Mouse (Mus musculus): ENCODE data around the gene Ift122. TPM values are rescaled to one million over a fixed set of nuclear protein-coding genes. Genes with fewer than 3 reads are reported as not detected.

Gene Ift122
- total RNA-seq, 2 experiments from 2014 or later = 13.2 to 18.6 TPM

GRCm38 (mm10) chr6:115884018-115884417, 30.7 kb downstream of the Ift122 start:
- DNase-seq = no peak
- intact Hi-C loops (cut with DNase I) = loop anchor here (2.0 kb wide), 1 partner anchor 27 kb away; no protein-coding TSS in a partner anchor

DNA sequence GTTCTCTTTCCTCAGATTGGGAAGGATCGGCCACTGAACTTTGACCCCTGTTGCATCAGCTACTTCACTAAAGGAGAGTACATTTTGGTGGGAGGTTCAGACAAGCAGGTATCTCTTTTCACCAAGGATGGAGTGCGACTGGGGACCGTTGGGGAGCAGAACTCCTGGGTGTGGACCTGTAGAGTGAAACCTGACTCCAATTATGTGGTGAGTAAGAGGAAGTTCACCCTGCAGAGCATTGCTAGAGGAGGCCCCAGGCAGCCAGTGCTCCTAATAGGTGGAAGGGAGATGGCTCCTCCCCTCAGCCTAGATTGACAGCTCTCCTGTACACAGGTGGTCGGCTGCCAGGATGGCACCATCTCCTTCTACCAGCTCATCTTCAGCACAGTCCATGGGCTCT, 33.6 kb downstream of the Ift122 start:
- intact Hi-C loops (cut with DNase I) = no loop called here

DNA sequence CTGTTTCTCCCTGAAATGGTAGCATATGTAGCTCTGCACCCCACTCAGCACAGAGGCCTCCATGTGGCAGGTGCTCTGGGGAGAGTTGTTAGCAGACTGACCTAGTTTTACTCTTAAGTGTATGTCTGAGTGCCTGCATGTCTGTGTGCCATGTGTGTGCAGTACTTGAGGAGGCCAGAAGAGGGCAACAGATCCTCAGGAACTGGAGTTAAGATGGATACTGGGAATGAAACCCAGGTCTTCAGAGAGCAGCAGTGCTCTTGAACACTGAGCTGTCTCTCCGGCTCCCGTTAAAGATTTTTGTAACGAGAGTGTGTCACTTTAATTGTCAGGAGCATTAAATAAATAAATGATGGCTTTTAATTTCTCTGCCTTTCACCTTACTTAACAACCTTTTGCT, 35.0 kb downstream of the Ift122 start:
- intact Hi-C loops (cut with DNase I) = no loop called here
- no peak for DNase-seq

More for the DNA sequence above, 33.6 kb downstream of the Ift122 start:
- no peak for DNase-seq

GRCm38 (mm10) chr6:115890601-115891000, 37.3 kb downstream of the Ift122 start:
- DNase-seq = no peak
- intact Hi-C loops (cut with DNase I) = no loop called here

DNA sequence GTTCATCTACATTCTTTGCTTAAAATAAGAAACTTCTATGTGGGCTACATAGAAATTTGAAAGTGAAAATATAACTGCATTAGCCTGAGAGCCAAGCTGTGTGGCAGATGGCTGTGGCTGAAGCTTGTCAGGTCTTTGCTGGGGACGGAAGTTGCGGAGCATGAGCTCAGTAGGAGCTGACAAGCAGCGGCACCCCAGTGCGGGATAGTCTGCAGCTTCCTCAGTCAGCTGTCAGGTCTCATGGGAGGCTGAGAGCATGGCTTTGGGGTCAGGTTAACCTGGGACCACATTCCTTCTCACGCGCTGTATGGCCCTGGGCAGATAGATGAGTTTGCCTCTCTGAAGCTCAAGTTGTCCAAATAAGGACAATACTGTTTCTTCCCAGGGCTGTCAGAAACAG, 37.8 kb downstream of the Ift122 start:
- DNase-seq = no peak
- intact Hi-C loops (cut with DNase I) = no loop called here

DNA sequence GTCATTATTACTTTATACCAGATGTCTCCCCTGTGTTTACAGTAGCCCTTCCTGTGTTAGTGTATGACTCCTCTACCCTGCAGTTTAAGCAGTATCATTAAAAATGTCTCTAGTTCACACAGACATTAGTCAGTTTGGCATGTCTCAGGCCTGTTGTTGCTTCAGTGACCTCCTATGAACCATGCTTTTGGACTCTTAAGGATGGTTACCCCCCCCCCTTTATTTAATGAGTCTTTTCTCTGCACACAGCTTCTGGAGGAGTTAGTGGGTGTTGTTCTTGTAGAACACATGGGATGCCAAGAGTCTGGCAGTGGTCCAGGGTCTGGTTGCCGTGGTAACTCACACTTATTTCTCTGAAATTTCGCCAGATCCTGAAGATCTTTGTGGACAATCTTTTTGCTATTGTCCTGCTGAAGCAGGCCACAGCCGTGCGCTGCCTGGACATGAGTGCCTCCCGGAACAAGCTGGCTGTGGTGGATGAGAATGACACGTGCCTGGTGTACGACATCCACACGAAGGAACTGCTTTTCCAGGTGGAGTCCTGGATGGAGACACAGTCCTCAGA, 38.3 kb downstream of the Ift122 start:
- intact Hi-C loops (cut with DNase I) = no loop called here
- DNase-seq = peak in 1 of 2 experiments; percentile 58

GRCm38 (mm10) chr6:115892363-115892762, 39.1 kb downstream of the Ift122 start:
- intact Hi-C loops (cut with DNase I) = no loop called here
- DNase-seq = no peak

DNA sequence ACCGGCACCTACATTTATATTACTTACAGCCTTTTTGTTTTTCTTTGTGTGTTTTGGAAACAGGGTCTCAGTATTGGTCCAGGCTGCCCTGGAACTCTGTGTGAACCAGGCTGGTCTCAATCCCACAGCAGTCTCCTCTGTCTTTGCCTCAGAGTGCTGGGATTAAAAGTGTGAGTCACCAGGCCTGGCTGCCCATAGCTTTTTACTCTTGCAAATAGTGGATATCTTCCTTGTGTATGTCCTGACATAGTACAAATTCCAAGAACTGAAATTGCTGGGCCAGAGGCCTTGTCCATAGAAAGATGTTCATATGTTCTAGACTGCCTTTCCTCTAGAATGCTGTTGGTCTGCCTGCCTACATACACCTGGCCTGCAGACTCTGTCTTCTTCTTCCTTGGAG, 43.1 kb downstream of the Ift122 start:
- no peak for DNase-seq
- intact Hi-C loops (cut with DNase I) = loop anchor here (5.0 kb wide), 2 partner anchors 39 to 231 kb away; no protein-coding TSS in a partner anchor

DNA sequence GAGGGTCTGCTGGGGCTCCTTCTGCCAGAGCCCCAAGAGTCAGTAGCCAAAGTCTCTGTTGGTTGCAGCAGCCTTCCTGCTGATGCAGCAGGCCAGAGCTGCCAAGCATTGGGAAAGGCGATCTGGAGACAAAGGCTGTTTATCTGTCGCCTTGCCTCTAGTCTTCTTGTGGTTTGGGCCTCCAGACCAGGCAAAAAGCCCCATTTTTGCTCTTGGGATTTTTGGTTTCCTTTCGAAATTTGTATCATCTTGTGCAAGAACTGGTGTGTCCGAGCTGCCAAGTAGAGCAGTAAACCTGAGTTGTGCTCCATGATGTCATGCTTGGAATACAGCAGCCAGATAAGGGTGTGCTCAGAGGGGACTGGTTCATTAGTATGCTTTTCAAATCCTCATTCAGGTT, 43.8 kb downstream of the Ift122 start:
- intact Hi-C loops (cut with DNase I) = loop anchor here (5.0 kb wide), 2 partner anchors 40 to 230 kb away; no protein-coding TSS in a partner anchor
- peak; percentile 55 to 61 for DNase-seq

GRCm38 (mm10) chr6:115897926-115898520, 44.8 kb downstream of the Ift122 start:
- DNase-seq = no peak
- intact Hi-C loops (cut with DNase I) = loop anchor here (5.0 kb wide), 2 partner anchors 41 to 229 kb away; no protein-coding TSS in a partner anchor

DNA sequence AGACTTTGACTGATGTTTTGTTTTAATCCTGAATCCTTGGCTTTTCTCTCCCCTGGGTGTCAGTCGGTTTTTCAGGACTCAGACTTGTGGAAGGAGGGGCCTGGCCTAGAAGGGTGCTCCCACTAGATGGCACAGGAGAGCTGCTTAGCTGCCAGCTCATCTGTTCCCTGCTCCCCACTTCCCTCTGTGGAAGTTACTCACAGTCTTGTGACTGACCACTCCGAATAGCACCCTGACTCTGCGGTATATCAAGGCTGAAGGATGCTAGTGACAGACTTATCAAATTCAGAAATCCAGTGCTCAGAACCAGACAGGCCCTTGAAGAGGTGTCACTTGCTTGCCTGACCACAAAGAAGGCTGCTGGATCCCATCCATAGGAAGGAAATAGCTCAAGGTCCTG, 47.8 kb downstream of the Ift122 start:
- DNase-seq = peak; percentile 83 to 86
- intact Hi-C loops (cut with DNase I) = loop anchor here (1.0 kb wide), 1 partner anchor 106 kb away; no protein-coding TSS in a partner anchor

- peak in 1 of 2 experiments; percentile 60 for DNase-seq
- intact Hi-C loops (cut with DNase I) = loop anchor here (1.0 kb wide), 1 partner anchor 106 kb away; no protein-coding TSS in a partner anchor
Measured at GRCm38 (mm10) chr6:115901489-115901931, 48.2 kb downstream of the Ift122 start.

DNA sequence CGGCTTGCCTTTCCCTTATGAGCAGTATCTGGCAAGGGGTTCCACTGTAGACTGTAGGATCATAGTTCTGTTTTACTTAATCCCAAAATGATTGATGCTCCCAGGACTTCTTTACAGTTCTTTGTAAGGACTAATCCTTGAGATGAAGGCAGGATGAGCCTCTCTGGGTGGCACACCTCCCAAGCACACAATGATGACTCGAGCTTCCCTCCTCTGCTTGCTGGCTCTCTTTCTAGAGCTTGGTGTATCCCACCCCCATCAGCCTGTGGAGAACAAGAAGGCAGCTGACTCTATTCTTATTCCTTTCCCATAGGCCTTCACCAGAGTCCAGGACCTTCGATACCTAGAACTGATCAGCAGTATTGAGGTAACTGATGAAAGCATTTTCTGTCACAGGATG, 49.3 kb downstream of the Ift122 start:
- no peak for DNase-seq
- intact Hi-C loops (cut with DNase I) = loop anchor here (2.0 kb wide), 1 partner anchor 56 kb away; no protein-coding TSS in a partner anchor

DNA sequence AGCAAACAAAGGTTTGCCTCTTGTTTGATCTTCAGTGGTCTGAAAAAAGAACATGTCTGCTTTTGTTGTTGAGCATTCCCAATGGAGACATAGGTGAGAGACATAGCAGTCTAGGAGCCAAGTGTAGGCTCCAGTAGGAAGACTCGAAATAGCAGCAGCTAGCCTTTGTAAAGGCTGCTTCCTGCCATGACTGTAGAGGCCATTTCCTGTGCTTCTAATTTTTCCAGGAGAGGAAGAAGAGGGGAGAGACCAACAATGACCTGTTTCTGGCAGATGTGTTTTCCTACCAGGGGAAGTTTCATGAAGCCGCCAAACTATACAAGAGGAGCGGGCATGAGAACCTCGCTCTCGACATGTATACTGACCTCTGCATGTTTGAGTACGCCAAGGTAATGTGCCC, 52.3 kb downstream of the Ift122 start:
- no peak for DNase-seq
- intact Hi-C loops (cut with DNase I) = no loop called here

GRCm38 (mm10) chr6:115906455-115906854, 53.2 kb downstream of the Ift122 start:
- no peak for DNase-seq
- intact Hi-C loops (cut with DNase I) = no loop called here

- DNase-seq = no peak
Measured at GRCm38 (mm10) chr6:115906871-115907270, 53.6 kb downstream of the Ift122 start.

DNA sequence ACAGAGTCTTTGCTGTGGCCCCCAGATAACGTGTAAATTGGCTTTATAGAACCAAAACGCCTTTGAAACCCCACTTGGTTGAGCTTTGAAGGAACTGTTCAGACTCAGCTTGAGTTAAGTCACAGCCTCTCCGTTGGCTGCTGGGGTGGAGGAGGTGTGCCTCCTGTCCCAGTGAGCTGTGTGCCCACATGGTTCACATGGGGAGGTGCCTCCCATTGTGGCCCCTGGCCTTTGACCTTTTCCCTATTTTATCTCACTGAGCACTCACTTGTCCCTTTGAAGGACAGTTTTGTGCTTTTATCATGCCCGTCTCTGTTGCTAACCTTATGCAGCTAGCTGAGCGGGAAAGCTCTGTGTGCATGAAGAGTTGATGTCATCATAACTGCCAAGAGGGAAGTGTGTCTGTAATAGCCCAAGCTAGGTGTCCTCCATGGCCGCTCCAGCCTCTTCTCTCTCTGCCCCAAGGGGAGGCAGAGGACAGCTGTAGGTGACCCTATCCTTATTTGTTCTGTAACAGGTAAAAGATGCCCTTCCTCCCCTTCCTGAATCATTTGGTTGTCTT, 55.2 kb downstream of the Ift122 start:
- DNase-seq = no peak
- intact Hi-C loops (cut with DNase I) = no loop called here

More at GRCm38 (mm10) chr6:115906871-115907270, 53.6 kb downstream of the Ift122 start:
- intact Hi-C loops (cut with DNase I) = no loop called here

GRCm38 (mm10) chr6:115909052-115909451, 55.8 kb downstream of the Ift122 start:
- intact Hi-C loops (cut with DNase I) = no loop called here
- DNase-seq = no peak

GRCm38 (mm10) chr6:115909940-115910339, 56.7 kb downstream of the Ift122 start:
- DNase-seq = peak; percentile 71
- intact Hi-C loops (cut with DNase I) = no loop called here

DNA sequence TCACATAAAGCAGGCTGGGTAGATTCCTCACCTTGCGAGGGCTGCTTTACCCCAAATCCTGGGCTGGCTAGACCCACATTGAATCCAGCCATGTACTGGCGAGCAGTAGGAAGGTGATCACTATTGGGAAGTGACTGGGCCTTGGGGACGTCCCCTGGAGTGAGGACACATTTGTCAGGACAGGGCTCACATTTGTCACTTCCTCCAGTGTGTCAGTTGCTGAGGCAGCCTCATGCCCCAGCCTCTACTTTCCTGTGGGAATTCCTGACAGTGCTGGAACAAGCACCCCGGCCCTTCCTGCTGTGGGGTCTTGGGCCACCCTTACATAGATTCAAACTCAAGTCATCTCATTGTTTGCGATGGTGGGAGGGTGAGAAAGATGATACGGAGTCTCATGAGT, 58.5 kb downstream of the Ift122 start:
- no peak for DNase-seq
- intact Hi-C loops (cut with DNase I) = no loop called here

DNA sequence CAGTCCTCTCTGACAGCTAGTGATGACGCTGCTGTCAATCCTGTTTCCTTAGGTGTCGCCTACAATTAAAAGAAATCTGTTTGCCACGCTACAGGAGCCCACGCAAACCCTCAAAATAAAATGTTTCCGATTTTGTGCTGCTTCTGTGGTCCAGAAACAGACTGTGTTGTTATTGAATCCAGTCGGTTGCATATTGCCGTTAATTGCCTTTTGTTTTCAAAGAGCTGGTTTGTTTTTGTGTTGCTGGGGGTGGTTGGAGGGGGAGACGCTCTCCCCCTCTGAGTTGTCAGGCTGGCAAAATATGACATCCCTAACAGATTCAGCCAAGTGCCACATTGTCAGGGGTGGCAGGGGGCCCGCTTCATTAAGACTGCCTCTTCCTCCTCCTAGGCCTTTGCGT, 60.2 kb downstream of the Ift122 start:
- intact Hi-C loops (cut with DNase I) = no loop called here
- DNase-seq = no peak
